ENCODE assay signal across 24 mouse cellular contexts in the genomic region with DNA sequence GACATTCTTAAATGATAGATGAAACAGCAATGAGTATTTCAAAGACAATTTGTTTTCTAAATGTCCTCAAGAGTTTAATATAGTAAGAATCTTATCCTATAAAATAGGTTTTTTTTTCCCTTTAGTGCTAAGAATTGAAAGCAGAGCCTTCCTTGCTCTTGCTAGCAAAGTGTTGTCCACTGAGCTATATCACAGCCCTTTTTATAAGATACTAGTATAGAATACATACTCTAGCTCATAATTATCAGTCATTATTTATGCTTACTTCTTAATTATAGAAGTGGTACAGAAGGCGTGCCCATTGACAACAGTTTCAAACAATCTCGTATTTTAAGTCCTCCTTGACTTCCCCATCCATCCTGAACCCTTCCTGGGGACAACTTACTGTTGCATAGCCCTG. TPM values are rescaled to one million over a fixed set of nuclear protein-coding genes. Genes with fewer than 3 reads are reported as not detected.
DNase-seq lines count a peak whose midpoint lies in the region; ATAC-seq and TF ChIP-seq lines count a peak whose summit lies in the region.
"Had no signal": no experiment of that assay in that cellular context is flagged by ENCODE, and none has a peak within 500 bp of the region (broad histone marks: within the 10 kb centered on the region; RNA-seq: fewer than 3 reads in every experiment).

No protein-coding gene starts in this region.

- H3K27me3 ChIP-seq in CH12.LX (replicated peaks): no peaks in the 10 kb centered on the region
- no peaks in the 10 kb centered on the region for H3K27me3 ChIP-seq in E14TG2a.4 (ENCODE audit: insufficient read depth, low read length)
- no peaks in the 10 kb centered on the region for H3K27me3 ChIP-seq in liver, embryonic 12.5 days (replicated peaks)
- no peaks in the 10 kb centered on the region for H3K27me3 ChIP-seq in liver, embryonic 16.5 days (ENCODE audit: control insufficient read depth, insufficient read depth, low read depth, low read length)
- H3K27me3 ChIP-seq in midbrain, embryonic 15.5 days (replicated peaks): no peaks in the 10 kb centered on the region
- H3K27me3 ChIP-seq: embryonic facial prominence, embryonic 15.5 days; heart, embryonic 15.5 days; intestine, embryonic 15.5 days had no signal

- H3K4me1 ChIP-seq in CH12.LX (ENCODE audit: control insufficient read depth in 1 of 2, insufficient read depth in 2 of 2) (peaks cover 9 to 38% of the 10 kb centered on the region in 2 experiments), E14TG2a.4 (replicated peaks; ENCODE audit: low read depth, low read length) (peaks cover 55% of the 10 kb centered on the region)
- peaks cover 32% of the 10 kb centered on the region for H3K4me1 ChIP-seq in liver, embryonic 12.5 days
- peaks cover 21% of the 10 kb centered on the region for H3K4me1 ChIP-seq in liver, embryonic 16.5 days (ENCODE audit: control insufficient read depth, low read depth, low read length)
- peaks cover 19% of the 10 kb centered on the region for H3K4me1 ChIP-seq in midbrain, embryonic 15.5 days

- no peaks in the 10 kb centered on the region for H3K9me3 ChIP-seq in CH12.LX (replicated peaks; ENCODE audit: low read length)
- peaks cover 14% of the 10 kb centered on the region for H3K9me3 ChIP-seq in E14TG2a.4 (ENCODE audit: low read length)
- H3K9me3 ChIP-seq in liver, embryonic 12.5 days (replicated peaks): no peaks in the 10 kb centered on the region
- no peaks in the 10 kb centered on the region for H3K9me3 ChIP-seq in liver, embryonic 16.5 days (replicated peaks; ENCODE audit: control insufficient read depth, low read length)
- no peaks in the 10 kb centered on the region for H3K9me3 ChIP-seq in midbrain, embryonic 15.5 days
- H3K9me3 ChIP-seq: embryonic facial prominence, embryonic 15.5 days; heart, embryonic 15.5 days; intestine, embryonic 15.5 days had no signal

- H3K36me3 ChIP-seq in CH12.LX (replicated peaks in 1 of 2; ENCODE audit: control insufficient read depth in 1 of 2, insufficient read depth in 1 of 2, low read length in 1 of 2) (peaks cover 36 to 50% of the 10 kb centered on the region in 2 experiments), E14TG2a.4 (ENCODE audit: insufficient read depth, low read length) (peaks cover 52% of the 10 kb centered on the region)
- peaks cover 51% of the 10 kb centered on the region for H3K36me3 ChIP-seq in liver, embryonic 12.5 days
- H3K36me3 ChIP-seq in liver, embryonic 16.5 days (ENCODE audit: control insufficient read depth, insufficient read depth): peaks cover 20% of the 10 kb centered on the region
- no peaks in the 10 kb centered on the region for H3K36me3 ChIP-seq in midbrain, embryonic 15.5 days (replicated peaks)

- dilution Hi-C loops in CH12.LX (cut with MboI; ENCODE audit: extremely low pct_ligation_motif_present, extremely low pct_unique_long_range_greater_than_20kb, low sequenced_read_pairs): no loop called here

- no peak overlapping the region for H3K4me3 ChIP-seq in CH12.LX (replicated peaks in 1 of 3; ENCODE audit: low read depth in 2 of 3, low read length in 2 of 3, poor library complexity in 1 of 3)
- peak overlapping the region; percentile 98 for H3K4me3 ChIP-seq in E14TG2a.4 (replicated peaks; ENCODE audit: low read length)
- H3K4me3 ChIP-seq in liver, embryonic 12.5 days: peak overlapping the region; percentile 17; the same call in 1 of the 2 replicates
- no peak overlapping the region for H3K4me3 ChIP-seq in liver, embryonic 16.5 days (ENCODE audit: low read depth, low read length)
- H3K4me3 ChIP-seq in midbrain, embryonic 15.5 days: no peak overlapping the region

- no peak for TF ChIP-seq RAD21 in CH12.LX (IDR thresholded peaks at IDR 0.05; ENCODE audit: low read depth, low read length)

- H3K4me2 ChIP-seq in CH12.LX (ENCODE audit: insufficient read depth, low read depth, poor library complexity, severe bottlenecking): peak overlapping the region; percentile 34; the same call in 1 of the 2 replicates
- H3K4me2 ChIP-seq in liver, embryonic 12.5 days: peak overlapping the region; percentile 88
- peak overlapping the region; percentile 25; the same call in 1 of the 2 replicates for H3K4me2 ChIP-seq in liver, embryonic 16.5 days (ENCODE audit: low read depth, low read length)
- H3K4me2 ChIP-seq in midbrain, embryonic 15.5 days: no peak overlapping the region

- TF ChIP-seq POLR2A in CH12.LX (IDR thresholded peaks at IDR 0.05; ENCODE audit: low read depth, low read length): no peak

- ATAC-seq in liver, embryonic 12.5 days: no peak
- ATAC-seq in liver, embryonic 16.5 days (ENCODE audit: low read depth): no peak
- ATAC-seq in midbrain, embryonic 15.5 days (replicated peaks): no peak
- no peak for ATAC-seq in erythroid progenitor cell, adult 5-6 weeks (replicated peaks; ENCODE audit: low FRiP score, poor library complexity, severe bottlenecking)
- ATAC-seq: forebrain, embryonic 14.5 days; intestine, embryonic 15.5 days had no signal

- H3K79me2 ChIP-seq in CH12.LX (replicated peaks; ENCODE audit: control insufficient read depth, extremely low read depth, insufficient read depth, poor library complexity, severe bottlenecking): peaks cover 39% of the 10 kb centered on the region

- TF ChIP-seq EP300 in CH12.LX (IDR thresholded peaks at IDR 0.05; ENCODE audit: low read length): no peak

- H3K9ac ChIP-seq in CH12.LX (ENCODE audit: insufficient read depth, low read depth): no peak overlapping the region
- 0 out of 2 replicates have a peak overlapping the region, but pooled peaks have one; percentile 31 for H3K9ac ChIP-seq in liver, embryonic 12.5 days
- no peak overlapping the region for H3K9ac ChIP-seq in liver, embryonic 16.5 days (ENCODE audit: low read depth, low read length)
- no peak overlapping the region for H3K9ac ChIP-seq in midbrain, embryonic 15.5 days
- H3K9ac ChIP-seq: embryonic facial prominence, embryonic 15.5 days; hindbrain, embryonic 14.5 days had no signal

- TF ChIP-seq CTCF in CH12.LX (conservative IDR thresholded peaks at IDR 0.05 in 1 of 2, IDR thresholded peaks at IDR 0.05 in 1 of 2; ENCODE audit: low read depth in 2 of 2, low read length in 2 of 2) (no peak), E14TG2a.4 (conservative IDR thresholded peaks at IDR 0.05; ENCODE audit: low read length) (no peak)

- in situ Hi-C loops in CH12.LX (cut with MboI; ENCODE audit: low pct_ligation_motif_present, low pct_unique_long_range_greater_than_20kb, low sequenced_read_pairs): no loop called here

- no peak for DNase-seq in CH12.LX (ENCODE audit: extremely low read depth)
- DNase-seq in right cerebral cortex, postnatal 14 days: no peak
- DNase-seq: adrenal gland, adult 8-10 months; adrenal gland, postnatal 36 days; cerebellum, adult 2 months; cerebellum, postnatal 10 days; embryo, embryonic 11 days; heart, adult 18-20 months; heart, postnatal 14 days had no signal

- 75% methylated on average over 2 of the region's 2 CpGs for WGBS in liver, embryonic 12.5 days (ENCODE audit: insufficient replicate concordance)
- 74% methylated on average over 2 of the region's 2 CpGs for WGBS in liver, embryonic 16.5 days (ENCODE audit: insufficient replicate concordance)
- 86% methylated on average over 2 of the region's 2 CpGs for WGBS in midbrain, embryonic 15.5 days

- no peak overlapping the region for H3K27ac ChIP-seq in CH12.LX (ENCODE audit: insufficient read depth, low read depth)
- H3K27ac ChIP-seq in liver, embryonic 12.5 days: no peak overlapping the region
- no peak overlapping the region for H3K27ac ChIP-seq in liver, embryonic 16.5 days (ENCODE audit: low read length)
- H3K27ac ChIP-seq in midbrain, embryonic 15.5 days: no peak overlapping the region
- H3K27ac ChIP-seq: embryonic facial prominence, embryonic 15.5 days; heart, embryonic 15.5 days; hindbrain, embryonic 14.5 days; intestine, embryonic 15.5 days had no signal

RNA-seq across cellular contexts. Expression of a gene that starts 1.7 kb away (rescaled TPM):
- total RNA-seq in CH12.LX (2012; rRNA removed): 17.4 and 17.9 TPM in 2 replicates
- 24.9 and 27.1 TPM in 2 replicates for total RNA-seq in CH12.LX (2014; rRNA removed)
- 16.0 and 20.0 TPM in 2 replicates for polyA plus RNA-seq in CH12.LX (2012; ENCODE audit: insufficient read length, low read depth)
- 22.0 and 24.2 TPM in 2 replicates for polyA plus RNA-seq in liver, embryonic 12.5 days (2016; fragmentation: Nextera tagmentation; extraction: Ambion mirVana)
- polyA plus RNA-seq in liver, embryonic 16.5 days (2015; fragmentation: Nextera tagmentation; extraction: Ambion mirVana): 12.7 and 13.5 TPM in 2 replicates
- 4.1 and 5.1 TPM in 2 replicates for polyA plus RNA-seq in midbrain, embryonic 15.5 days (2015; fragmentation: Nextera tagmentation; extraction: Ambion mirVana)
- total RNA-seq in erythroid progenitor cell, adult 5-6 weeks (2015; ENCODE audit: low replicate concordance): 13.3 and 33.1 TPM in 2 replicates
- 24.9 and 26.4 TPM in 2 replicates for total RNA-seq in erythroid progenitor cell, adult 5-6 weeks (2017; ENCODE audit: low replicate concordance)

RNA-seq across cellular contexts. Expression of a gene that starts 1.8 kb away (rescaled TPM):
- 12.9 TPM in 2 replicates for total RNA-seq in CH12.LX (2012; rRNA removed)
- 17.2 and 17.3 TPM in 2 replicates for total RNA-seq in CH12.LX (2014; rRNA removed)
- polyA plus RNA-seq in CH12.LX (2012; ENCODE audit: insufficient read length, low read depth): 11.3 and 12.7 TPM in 2 replicates
- 8.9 and 9.8 TPM in 2 replicates for polyA plus RNA-seq in liver, embryonic 12.5 days (2016; fragmentation: Nextera tagmentation; extraction: Ambion mirVana)
- polyA plus RNA-seq in liver, embryonic 16.5 days (2015; fragmentation: Nextera tagmentation; extraction: Ambion mirVana): 5.9 and 6.4 TPM in 2 replicates
- 11.8 and 17.4 TPM in 2 replicates for polyA plus RNA-seq in midbrain, embryonic 15.5 days (2015; fragmentation: Nextera tagmentation; extraction: Ambion mirVana)
- total RNA-seq in erythroid progenitor cell, adult 5-6 weeks (2015; ENCODE audit: low replicate concordance): 6.3 and 24.1 TPM in 2 replicates
- total RNA-seq in erythroid progenitor cell, adult 5-6 weeks (2017; ENCODE audit: low replicate concordance): 3.9 and 22.1 TPM in 2 replicates

RNA-seq across cellular contexts. Expression of a gene that starts 28.1 kb away (rescaled TPM):
- total RNA-seq in CH12.LX (2012; rRNA removed) (not detected in 2 replicates), CH12.LX (2014; rRNA removed) (not detected in 2 replicates)
- 0.76 TPM in 1 of 2 replicates, not detected in the other for polyA plus RNA-seq in CH12.LX (2012; ENCODE audit: insufficient read length, low read depth)
- polyA plus RNA-seq in liver, embryonic 12.5 days (2016; fragmentation: Nextera tagmentation; extraction: Ambion mirVana): not detected in 2 replicates
- polyA plus RNA-seq in liver, embryonic 16.5 days (2015; fragmentation: Nextera tagmentation; extraction: Ambion mirVana): not detected in 2 replicates
- polyA plus RNA-seq in midbrain, embryonic 15.5 days (2015; fragmentation: Nextera tagmentation; extraction: Ambion mirVana): not detected in 2 replicates
- not detected in 2 replicates for total RNA-seq in erythroid progenitor cell, adult 5-6 weeks (2015; ENCODE audit: low replicate concordance)
- total RNA-seq in erythroid progenitor cell, adult 5-6 weeks (2017; ENCODE audit: low replicate concordance): not detected in 2 replicates
- total RNA-seq: adrenal gland, adult 8-10 months; adrenal gland, postnatal 36 days; common myeloid progenitor, adult 5-6 weeks; gastrocnemius, adult 8-10 months; gastrocnemius, postnatal 4 days; heart, adult 18-20 months; heart, postnatal 14 days; hematopoietic stem cell, adult 5-6 weeks had no signal
- polyA plus RNA-seq: cerebellum, adult 2 months; embryonic facial prominence, embryonic 11.5 days; embryonic facial prominence, embryonic 15.5 days; forebrain, embryonic 14.5 days; heart, embryonic 15.5 days; hindbrain, embryonic 14.5 days; intestine, embryonic 15.5 days had no signal

RNA-seq across cellular contexts. Expression of a gene that starts 33.1 kb away (rescaled TPM):
- total RNA-seq in CH12.LX (2012; rRNA removed) (38.7 and 50.4 TPM in 2 replicates), CH12.LX (2014; rRNA removed) (33.0 and 44.7 TPM in 2 replicates)
- 42.5 and 48.1 TPM in 2 replicates for polyA plus RNA-seq in CH12.LX (2012; ENCODE audit: insufficient read length, low read depth)
- polyA plus RNA-seq in liver, embryonic 12.5 days (2016; fragmentation: Nextera tagmentation; extraction: Ambion mirVana): 2.6 and 3.7 TPM in 2 replicates
- 1.5 and 2.4 TPM in 2 replicates for polyA plus RNA-seq in liver, embryonic 16.5 days (2015; fragmentation: Nextera tagmentation; extraction: Ambion mirVana)
- 0.84 and 1.2 TPM in 2 replicates for polyA plus RNA-seq in midbrain, embryonic 15.5 days (2015; fragmentation: Nextera tagmentation; extraction: Ambion mirVana)
- total RNA-seq in erythroid progenitor cell, adult 5-6 weeks (2015; ENCODE audit: low replicate concordance): 1.4 TPM in 1 of 2 replicates, not detected in the other
- not detected in 2 replicates for total RNA-seq in erythroid progenitor cell, adult 5-6 weeks (2017; ENCODE audit: low replicate concordance)
- total RNA-seq: gastrocnemius, adult 8-10 months; heart, postnatal 14 days; hematopoietic stem cell, adult 5-6 weeks had no signal

RNA-seq across cellular contexts. Expression of a gene that starts 38.6 kb away (rescaled TPM):
- total RNA-seq in CH12.LX (2012; rRNA removed) (40.0 and 47.9 TPM in 2 replicates), CH12.LX (2014; rRNA removed) (86.8 and 93.8 TPM in 2 replicates)
- polyA plus RNA-seq in CH12.LX (2012; ENCODE audit: insufficient read length, low read depth): 35.9 and 37.5 TPM in 2 replicates
- polyA plus RNA-seq in liver, embryonic 12.5 days (2016; fragmentation: Nextera tagmentation; extraction: Ambion mirVana): 7.5 and 7.6 TPM in 2 replicates
- polyA plus RNA-seq in liver, embryonic 16.5 days (2015; fragmentation: Nextera tagmentation; extraction: Ambion mirVana): 2.1 and 2.2 TPM in 2 replicates
- polyA plus RNA-seq in midbrain, embryonic 15.5 days (2015; fragmentation: Nextera tagmentation; extraction: Ambion mirVana): 8.6 and 8.7 TPM in 2 replicates
- 5.8 and 7.1 TPM in 2 replicates for total RNA-seq in erythroid progenitor cell, adult 5-6 weeks (2015; ENCODE audit: low replicate concordance)
- 3.6 and 6.7 TPM in 2 replicates for total RNA-seq in erythroid progenitor cell, adult 5-6 weeks (2017; ENCODE audit: low replicate concordance)

Comparison
In these comparisons a context has a peak if more than half of its experiments do, and no peak if none do; other contexts are left out.
1. H3K4me3 ChIP-seq: peak in E14TG2a.4 (single experiment) and liver, embryonic 12.5 days (single experiment); none in CH12.LX (0 of 3), liver, embryonic 16.5 days (single experiment) and midbrain, embryonic 15.5 days (single experiment).